Mouse (Mus musculus) bone marrow, adult 2 months (tissue): Measurements from ENCODE around the gene Mid1.

ENCODE experiments used
- CTCF ChIP-seq: fragments of 200-500 bp; IDR thresholded peaks from 2 replicates; pipeline ENCODE4 v1.5.1; 2011; ENCODE audit warnings: low read length, control low read depth; ENCODE audit not compliant: control insufficient read depth, insufficient read depth
- POLR2A ChIP-seq: fragments of 200-500 bp; IDR thresholded peaks from 2 replicates; pipeline ENCODE4 v1.6.1; 2011; ENCODE audit warnings: low read depth, mild to moderate bottlenecking, control low read depth, low read length, borderline replicate concordance; ENCODE audit not compliant: control insufficient read depth

GRCm38 (mm10) chrX:169811783-169812182, 126.8 kb downstream of the Mid1 start:
- no peak for TF ChIP-seq CTCF
- no peak for TF ChIP-seq POLR2A
